Mouse (Mus musculus) heart, embryonic 15.5 days (tissue): ENCODE data around the gene Mustn1. TPM values are rescaled to one million over a fixed set of nuclear protein-coding genes. Genes with fewer than 3 reads are reported as not detected.
A peak's percentile ranks its signal among the peaks of the same experiment; 100 is the strongest.

Experiments used
- ATAC-seq: fragments of 200-750 bp; cut with Nextera tagmentation; replicated peaks from 2 replicates; pipeline ENCODE4 v1.8.0; 2017; ENCODE audit warnings: low read depth, moderate TSS enrichment; ENCODE audit not compliant: insufficient number of reproducible peaks, insufficient read depth, low FRiP score
- H3K27ac ChIP-seq: fragments of 300-500 bp; sonication (generic); 2 replicates; pipeline ENCODE4 v1.5.1; 2015; ENCODE audit warnings: mild to moderate bottlenecking, inconsistent platforms
- H3K27me3 ChIP-seq: fragments of 300-500 bp; sonication (generic); 2 replicates; pipeline ENCODE4 v1.6.1; 2015; ENCODE audit warnings: inconsistent platforms
- H3K36me3 ChIP-seq: fragments of 300-500 bp; sonication (generic); 2 replicates; pipeline ENCODE4 v1.6.1; 2015; ENCODE audit warnings: mild to moderate bottlenecking, inconsistent platforms
- H3K4me1 ChIP-seq: fragments of 300-500 bp; sonication (generic); replicated peaks from 2 replicates; pipeline ENCODE4 v1.6.1; 2015; ENCODE audit warnings: inconsistent platforms
- H3K4me2 ChIP-seq: fragments of 300-500 bp; sonication (generic); 2 replicates; pipeline ENCODE4 v1.6.1; 2015; ENCODE audit warnings: inconsistent platforms, mild to moderate bottlenecking, moderate library complexity
- H3K4me3 ChIP-seq: fragments of 300-500 bp; sonication (generic); 2 replicates; pipeline ENCODE4 v1.5.1; 2015; ENCODE audit warnings: mild to moderate bottlenecking, inconsistent platforms
- H3K9ac ChIP-seq: fragments of 300-500 bp; sonication (generic); 2 replicates; pipeline ENCODE4 v1.6.1; 2015; ENCODE audit warnings: mild to moderate bottlenecking, inconsistent platforms
- H3K9me3 ChIP-seq: fragments of 300-500 bp; sonication (generic); replicated peaks from 2 replicates; pipeline ENCODE4 v1.6.1; 2016; ENCODE audit warnings: inconsistent platforms
- WGBS: fragments of 180-500 bp; shearing (Covaris S2); methylation state at CpG from one replicate; pipeline ENCODE4 v1.1.7; 2015; ENCODE audit warnings: mixed read lengths; 5-methylcytosine and 5-hydroxymethylcytosine counted together
- polyA plus RNA-seq: library from polyadenylated mRNA; unstranded; fragments of >200 nt; fragmentation: Nextera tagmentation; extraction: Ambion mirVana; gene quantifications from 2 replicates; pipeline ENCODE4 v1.2.1, GENCODE M21; 2015

Gene Mustn1
- polyA plus RNA-seq, 1 experiment from 2014 or later = 3.9 TPM

- Histone ChIP-seq H3K4me2 (no peak overlapping the region), H3K27me3 (no peaks in the 10 kb centered on the region), H3K36me3 (no peaks in the 10 kb centered on the region), H3K27ac (no peak overlapping the region), H3K4me3 (no peak overlapping the region), H3K9me3 (no peaks in the 10 kb centered on the region), H3K9ac (no peak overlapping the region), H3K4me1 (no peaks in the 10 kb centered on the region)
- WGBS = 76% methylated on average over 8 of the region's 8 CpGs
- no peak for ATAC-seq
These were observed 33.6 kb downstream of the Mustn1 start for GRCm38 (mm10) chr14:30912641-30913040.

DNA sequence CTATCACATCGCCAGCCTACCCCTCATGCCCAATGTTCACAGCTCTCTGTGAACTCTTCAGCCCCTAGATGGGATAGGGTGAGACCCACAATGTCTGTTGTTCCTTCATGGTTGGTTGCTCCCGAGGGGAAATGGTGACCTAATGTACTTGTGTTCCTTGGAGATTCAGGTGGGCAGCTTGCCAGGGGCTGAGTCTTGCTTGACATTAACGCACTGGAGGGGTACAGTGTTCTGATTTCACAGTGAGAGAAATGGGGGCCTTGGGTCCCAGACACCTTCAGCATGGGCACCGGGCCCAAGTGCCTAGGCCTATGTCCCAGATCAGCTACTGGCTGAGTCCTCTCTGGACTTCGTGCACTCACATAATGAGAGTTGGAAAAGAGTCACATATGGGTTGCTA, 34.4 kb downstream of the Mustn1 start:
- no peak overlapping the region for H3K9ac ChIP-seq
- no peaks in the 10 kb centered on the region for H3K36me3 ChIP-seq
- no peaks in the 10 kb centered on the region for H3K27me3 ChIP-seq
- H3K4me3 ChIP-seq = no peak overlapping the region
- H3K4me2 ChIP-seq = no peak overlapping the region
- H3K27ac ChIP-seq = no peak overlapping the region
- H3K4me1 ChIP-seq = no peaks in the 10 kb centered on the region
- no peak for ATAC-seq
- WGBS = 74% methylated on average over 5 of the region's 5 CpGs
- H3K9me3 ChIP-seq = no peaks in the 10 kb centered on the region

GRCm38 (mm10) chr14:30916516-30916915, 37.5 kb downstream of the Mustn1 start:
- no peak overlapping the region for H3K27ac ChIP-seq
- H3K4me1 ChIP-seq = no peaks in the 10 kb centered on the region
- no peak for ATAC-seq
- H3K9me3 ChIP-seq = no peaks in the 10 kb centered on the region
- no peak overlapping the region for H3K4me3 ChIP-seq
- H3K36me3 ChIP-seq = no peaks in the 10 kb centered on the region
- no peak overlapping the region for H3K4me2 ChIP-seq
- 79% methylated on average over 1 of the region's 1 CpGs for WGBS
- H3K27me3 ChIP-seq = no peaks in the 10 kb centered on the region
- H3K9ac ChIP-seq = no peak overlapping the region

GRCm38 (mm10) chr14:30922053-30922670, 43.2 kb downstream of the Mustn1 start:
- Histone ChIP-seq H3K4me2 (no peak overlapping the region), H3K4me1 (no peaks in the 10 kb centered on the region), H3K4me3 (no peak overlapping the region), H3K27me3 (no peaks in the 10 kb centered on the region), H3K27ac (no peak overlapping the region), H3K36me3 (no peaks in the 10 kb centered on the region), H3K9me3 (no peaks in the 10 kb centered on the region), H3K9ac (no peak overlapping the region)
- no peak for ATAC-seq
- 53% methylated on average over 8 of the region's 8 CpGs for WGBS

DNA sequence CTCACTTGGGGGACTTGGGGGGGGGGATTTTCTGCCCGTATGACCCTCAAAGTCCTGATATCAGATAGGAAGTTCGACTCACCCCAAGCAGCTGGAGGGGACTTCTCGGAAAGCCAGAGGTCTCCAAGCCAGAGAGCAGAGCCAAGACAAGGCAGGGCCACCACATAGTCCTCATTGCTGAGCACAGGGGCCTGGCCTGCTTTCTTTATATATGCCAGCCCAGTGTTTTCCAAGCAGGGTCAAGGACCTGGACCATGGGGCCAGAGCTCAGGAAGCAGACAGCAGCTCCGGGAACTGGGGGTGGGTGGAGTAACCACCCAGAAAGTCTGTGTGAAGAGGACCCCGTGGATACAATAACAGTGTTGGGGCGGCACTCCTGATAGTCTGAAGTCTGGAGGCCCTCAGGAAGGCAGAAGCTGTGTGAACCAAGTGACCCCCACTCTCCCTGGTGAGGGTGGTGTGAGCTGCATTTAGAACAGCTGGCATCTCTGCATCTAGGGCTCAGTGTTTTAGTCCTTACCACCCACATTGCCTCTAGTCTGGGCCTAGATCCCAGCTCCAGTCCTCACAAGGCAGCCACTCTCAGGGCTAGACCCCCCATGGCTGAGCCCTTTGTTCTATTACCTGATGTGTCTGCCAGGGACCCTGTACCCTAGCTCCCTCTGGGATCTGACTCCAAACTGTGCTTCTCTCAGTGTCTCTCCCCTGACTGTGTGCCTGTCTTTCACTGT, 44.5 kb downstream of the Mustn1 start, which contains the start of gene Itih3:
Gene Itih3, minus strand, starts transcription at position 386 of the 731 bp plus-strand sequence.
- WGBS = 38% methylated on average over 6 of the region's 6 CpGs
- ATAC-seq = peak; percentile 24; the same call in 1 of the 2 replicates

DNA sequence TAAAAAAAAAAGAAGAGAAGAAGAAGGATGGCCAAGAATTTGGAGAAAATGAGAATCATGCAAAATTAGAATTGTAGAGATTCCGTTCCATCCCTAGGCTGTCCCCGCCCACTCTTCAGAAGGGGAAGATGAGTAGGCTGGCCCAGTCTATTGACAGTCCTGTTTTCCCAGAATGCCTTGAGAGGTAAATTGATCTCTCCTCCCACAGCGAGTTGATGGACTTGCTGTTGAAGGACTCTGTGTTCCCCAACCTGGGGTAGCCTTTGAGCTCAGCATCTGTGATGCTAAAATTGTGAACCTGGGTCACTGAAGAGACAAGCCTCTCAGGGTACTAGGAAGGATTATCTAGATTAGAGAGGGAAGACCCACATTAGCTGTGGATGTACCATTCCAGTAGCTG, 46.5 kb downstream of the Mustn1 start:
- H3K4me3 ChIP-seq = no peak overlapping the region
- no peak overlapping the region for H3K9ac ChIP-seq
- no peaks in the 10 kb centered on the region for H3K4me1 ChIP-seq
- H3K27me3 ChIP-seq = no peaks in the 10 kb centered on the region
- H3K27ac ChIP-seq = no peak overlapping the region
- no peak for ATAC-seq
- H3K36me3 ChIP-seq = no peaks in the 10 kb centered on the region
- no peaks in the 10 kb centered on the region for H3K9me3 ChIP-seq
- 87% methylated on average over 3 of the region's 3 CpGs for WGBS
- no peak overlapping the region for H3K4me2 ChIP-seq

More for the DNA sequence above, 44.5 kb downstream of the Mustn1 start, which contains the start of gene Itih3:
- H3K4me1 ChIP-seq = no peaks in the 10 kb centered on the region
- no peaks in the 10 kb centered on the region for H3K36me3 ChIP-seq
- H3K27ac ChIP-seq = no peak within 1 kb of the TSS
- H3K27me3 ChIP-seq = no peaks in the 10 kb centered on the region
- H3K4me3 ChIP-seq = no peak within 1 kb of the TSS
- H3K9ac ChIP-seq = no peak within 1 kb of the TSS
- no peak within 1 kb of the TSS for H3K4me2 ChIP-seq
- H3K9me3 ChIP-seq = no peaks in the 10 kb centered on the region

DNA sequence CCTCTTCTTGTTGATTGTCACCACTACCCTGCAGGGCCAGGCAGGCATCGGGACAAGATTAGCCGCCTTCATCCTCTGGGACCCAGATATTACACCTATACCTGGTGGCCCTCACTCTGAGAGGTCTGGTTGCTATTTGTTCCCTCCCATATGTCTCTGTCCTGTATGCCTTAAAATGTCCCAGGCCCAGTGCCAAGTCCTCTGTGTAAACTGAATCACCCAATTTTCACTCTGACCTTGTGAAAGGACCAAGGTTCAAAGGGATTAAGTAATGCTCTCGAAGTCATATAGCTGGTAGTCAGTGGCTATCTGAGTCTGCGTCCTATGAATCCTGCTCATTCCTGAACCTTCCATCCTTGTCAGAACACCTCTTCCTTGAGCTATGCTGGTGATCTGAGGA, 51.4 kb downstream of the Mustn1 start:
- Histone ChIP-seq H3K4me2 (no peak overlapping the region), H3K36me3 (no peaks in the 10 kb centered on the region), H3K4me3 (no peak overlapping the region), H3K9ac (no peak overlapping the region), H3K27me3 (no peaks in the 10 kb centered on the region), H3K27ac (no peak overlapping the region), H3K9me3 (no peaks in the 10 kb centered on the region), H3K4me1 (no peaks in the 10 kb centered on the region)
- no peak for ATAC-seq
- WGBS = 84% methylated on average over 4 of the region's 4 CpGs

Other genes with a start within 250 kb of the Mustn1 start
- 8.8 and 11.5 TPM in 2 replicates for gene Rft1, start 224.8 kb upstream of the Mustn1 start, polyA plus RNA-seq
- 7.8 and 10.3 TPM in 2 replicates for gene Sfmbt1, start 164.4 kb upstream of the Mustn1 start, polyA plus RNA-seq
- gene Tmem110, start 53.6 kb upstream of the Mustn1 start, polyA plus RNA-seq = 12.7 and 14.2 TPM in 2 replicates
- gene Itih4, start 7.3 kb downstream of the Mustn1 start, polyA plus RNA-seq = 0.52 and 1.5 TPM in 2 replicates
- gene Itih3, start 44.6 kb downstream of the Mustn1 start, polyA plus RNA-seq = 1.6 and 3.5 TPM in 2 replicates
- 0.05 and 0.22 TPM in 2 replicates for gene Itih1, start 64.1 kb downstream of the Mustn1 start, polyA plus RNA-seq
- 5.4 and 7.3 TPM in 2 replicates for gene Nek4, start 72.2 kb downstream of the Mustn1 start, polyA plus RNA-seq
- gene Glt8d1, start 122.2 kb downstream of the Mustn1 start, polyA plus RNA-seq = 45.2 and 46.8 TPM in 2 replicates
- gene Spcs1, start 122.5 kb downstream of the Mustn1 start, polyA plus RNA-seq = 310 and 368 TPM in 2 replicates
- 91.4 and 101 TPM in 2 replicates for gene Pbrm1, start 139.9 kb downstream of the Mustn1 start, polyA plus RNA-seq
- 54.2 and 55.1 TPM in 2 replicates for gene Gnl3, start 140.0 kb downstream of the Mustn1 start, polyA plus RNA-seq
- gene Smim4, start 249.8 kb downstream of the Mustn1 start, polyA plus RNA-seq = 75.6 and 94.1 TPM in 2 replicates